Mouse (Mus musculus) liver, embryonic 12.5 days (tissue): ENCODE measurements around the gene Zfp706. TPM values are rescaled to one million over a fixed set of nuclear protein-coding genes. Genes with fewer than 3 reads are reported as not detected.

ENCODE experiments used
- ATAC-seq: fragments of 200-750 bp; cut with Nextera tagmentation; 2 replicates; pipeline ENCODE4 v1.8.0; 2017; ENCODE audit warnings: moderate number of reproducible peaks, mild to moderate bottlenecking, moderate library complexity
- H3K27ac ChIP-seq: fragments of 300-500 bp; sonication (generic); 2 replicates; pipeline ENCODE4 v1.5.1; 2016; ENCODE audit warnings: mild to moderate bottlenecking
- H3K27me3 ChIP-seq: fragments of 300-500 bp; sonication (generic); replicated peaks from 2 replicates; pipeline ENCODE4 v1.6.1; 2016; ENCODE audit warnings: mild to moderate bottlenecking, moderate library complexity
- H3K36me3 ChIP-seq: fragments of 300-500 bp; sonication (generic); 2 replicates; pipeline ENCODE4 v1.6.1; 2016; ENCODE audit warnings: mild to moderate bottlenecking, moderate library complexity
- H3K4me1 ChIP-seq: fragments of 300-500 bp; sonication (generic); 2 replicates; pipeline ENCODE4 v1.6.1; 2016
- H3K4me2 ChIP-seq: fragments of 300-500 bp; sonication (generic); 2 replicates; pipeline ENCODE4 v1.6.1; 2016; ENCODE audit warnings: mild to moderate bottlenecking, moderate library complexity
- H3K4me3 ChIP-seq: fragments of 300-500 bp; sonication (generic); 2 replicates; pipeline ENCODE4 v1.5.1; 2016; ENCODE audit warnings: mild to moderate bottlenecking, moderate library complexity
- H3K9ac ChIP-seq: fragments of 300-500 bp; sonication (generic); 2 replicates; pipeline ENCODE4 v1.6.1; 2016; ENCODE audit warnings: mild to moderate bottlenecking, moderate library complexity
- H3K9me3 ChIP-seq: fragments of 300-500 bp; sonication (generic); replicated peaks from 2 replicates; pipeline ENCODE4 v1.6.1; 2016; ENCODE audit warnings: mild to moderate bottlenecking, moderate library complexity
- WGBS: fragments of 180-500 bp; shearing (Covaris S2); methylation state at CpG from one replicate; pipeline ENCODE4 v1.1.7; 2016; ENCODE audit not compliant: insufficient replicate concordance; 5-methylcytosine and 5-hydroxymethylcytosine counted together
- polyA plus RNA-seq: library from polyadenylated mRNA; unstranded; fragments of >200 nt; fragmentation: Nextera tagmentation; extraction: Ambion mirVana; gene quantifications from 2 replicates; pipeline ENCODE4 v1.2.1, GENCODE M21; 2016

Zfp706 gene
- polyA plus RNA-seq, 1 experiment from 2014 or later: 318 TPM

DNA sequence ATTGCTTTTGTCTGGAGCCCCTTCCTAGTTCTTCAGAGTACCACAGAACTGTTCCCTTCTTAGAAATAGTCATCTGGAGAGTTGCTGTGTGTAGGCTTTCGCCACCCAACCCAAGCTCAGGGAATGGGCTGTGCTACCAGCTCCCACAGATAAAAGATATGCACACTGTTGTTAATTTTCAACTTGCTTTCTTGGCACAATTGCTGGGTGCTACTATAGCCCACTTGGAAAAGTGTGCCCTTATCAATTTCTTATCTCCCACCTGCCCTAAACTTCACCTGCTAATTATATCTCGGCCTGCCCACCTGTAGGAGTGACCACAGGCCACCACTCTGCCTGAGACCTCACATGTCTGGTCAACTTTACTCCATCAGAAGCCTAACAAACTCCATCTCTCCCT lies 26.6 kb upstream of the Zfp706 start:
- Histone ChIP-seq H3K4me1 (0 out of 2 replicates have a peak, but pooled peaks cover 5% of the 10 kb centered on the region), H3K9ac (no peak overlapping the region), H3K4me3 (no peak overlapping the region), H3K4me2 (no peak overlapping the region), H3K27me3 (no peaks in the 10 kb centered on the region), H3K36me3 (no peaks in the 10 kb centered on the region), H3K27ac (no peak overlapping the region), H3K9me3 (no peaks in the 10 kb centered on the region)
- no peak for ATAC-seq
- WGBS: 59% methylated on average over 2 of the region's 2 CpGs

DNA sequence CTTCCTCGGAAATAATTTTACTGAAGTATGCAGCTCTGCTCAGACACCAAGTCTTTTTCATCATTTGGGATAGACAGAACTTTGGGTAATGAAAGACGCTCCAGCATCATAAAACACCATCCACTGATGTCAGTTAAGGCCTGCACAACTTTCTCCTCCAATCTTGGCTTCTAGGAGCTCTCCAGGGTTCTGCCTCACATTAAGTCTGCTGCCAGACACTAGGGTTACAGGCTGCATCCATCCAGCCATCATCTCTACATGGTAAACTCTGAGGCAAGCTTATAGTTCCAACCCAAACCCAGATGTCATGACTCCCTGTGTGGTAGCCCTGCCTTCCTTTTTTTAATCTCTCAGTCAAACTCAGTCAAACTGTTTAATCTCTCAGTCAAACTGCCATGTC lies 25.9 kb upstream of the Zfp706 start:
- Histone ChIP-seq H3K9ac (no peak overlapping the region), H3K27me3 (no peaks in the 10 kb centered on the region), H3K9me3 (no peaks in the 10 kb centered on the region), H3K4me1 (0 out of 2 replicates have a peak, but pooled peaks cover 5% of the 10 kb centered on the region), H3K4me3 (no peak overlapping the region), H3K4me2 (no peak overlapping the region), H3K36me3 (no peaks in the 10 kb centered on the region), H3K27ac (no peak overlapping the region)
- WGBS: 67% methylated on average over 2 of the region's 2 CpGs
- no peak for ATAC-seq

DNA sequence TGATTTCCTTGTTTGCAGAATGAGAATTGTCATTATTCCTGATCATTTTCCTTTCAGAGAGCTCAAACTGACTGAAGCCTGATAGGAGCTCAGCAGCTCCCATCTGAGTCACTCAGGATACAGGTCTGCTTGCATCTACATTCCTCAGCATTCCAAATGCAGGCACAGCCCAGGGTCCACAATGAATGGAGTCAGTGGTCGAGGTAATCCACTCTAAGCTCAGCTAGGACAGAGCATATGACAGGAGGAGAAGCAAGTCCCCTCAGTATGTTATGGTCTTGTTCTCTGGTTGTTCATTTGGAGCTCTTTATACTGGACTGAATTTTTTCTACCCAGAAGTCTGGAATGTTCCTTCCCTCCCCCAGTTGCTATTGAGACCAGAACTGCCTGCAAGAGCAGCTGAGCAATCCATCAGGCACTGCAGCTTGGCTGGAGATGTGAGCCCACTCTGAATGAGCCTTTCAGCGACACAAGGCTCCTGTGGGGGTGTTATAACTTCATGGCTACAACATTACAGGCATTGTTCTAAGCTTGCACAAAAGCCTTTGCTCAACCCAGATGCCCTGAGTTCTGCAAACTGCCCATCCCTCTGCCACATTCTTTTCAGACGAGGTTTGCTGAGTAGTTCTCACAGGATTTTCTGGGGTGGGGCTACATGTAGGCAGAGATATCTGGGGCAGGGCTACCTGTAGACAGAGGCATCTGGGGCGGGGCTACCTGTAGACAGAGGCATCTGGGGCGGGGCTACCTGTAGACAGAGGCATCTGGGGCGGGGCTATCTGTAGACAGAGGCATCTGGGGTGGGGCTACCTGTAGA lies 24.0 kb upstream of the Zfp706 start:
- Histone ChIP-seq H3K4me1 (0 out of 2 replicates have a peak, but pooled peaks cover 5% of the 10 kb centered on the region), H3K36me3 (no peaks in the 10 kb centered on the region), H3K4me2 (no peak overlapping the region), H3K9me3 (no peaks in the 10 kb centered on the region), H3K27ac (no peak overlapping the region), H3K27me3 (no peaks in the 10 kb centered on the region), H3K9ac (no peak overlapping the region), H3K4me3 (no peak overlapping the region)
- 30% methylated on average over 6 of the region's 6 CpGs for WGBS
- no peak for ATAC-seq

DNA sequence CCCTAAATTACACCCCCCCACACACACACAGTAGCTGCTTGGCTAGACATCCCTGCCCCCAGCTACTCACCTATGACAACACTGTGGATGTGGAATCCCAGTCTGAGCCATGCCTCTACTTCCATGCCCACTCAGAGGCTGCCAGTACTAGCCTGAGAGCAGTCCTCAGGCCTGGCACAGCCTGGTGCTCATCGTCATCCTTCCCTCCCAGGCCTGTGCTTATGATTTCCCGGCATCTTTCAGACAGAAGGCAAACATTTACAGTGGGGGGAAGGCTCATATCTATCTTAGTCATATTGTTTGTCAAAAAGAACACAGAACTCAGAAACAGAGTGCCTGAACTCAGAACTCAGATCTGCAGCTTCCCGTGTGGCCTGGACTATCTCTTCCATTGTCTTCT lies 23.4 kb upstream of the Zfp706 start:
- no peaks in the 10 kb centered on the region for H3K4me1 ChIP-seq
- no peak overlapping the region for H3K4me3 ChIP-seq
- 0 out of 2 replicates have a peak overlapping the region, but pooled peaks have one; percentile 12 for H3K27ac ChIP-seq
- H3K9ac ChIP-seq: no peak overlapping the region
- H3K27me3 ChIP-seq: no peaks in the 10 kb centered on the region
- no peaks in the 10 kb centered on the region for H3K9me3 ChIP-seq
- no peak for ATAC-seq
- 67% methylated on average over 3 of the region's 3 CpGs for WGBS
- no peaks in the 10 kb centered on the region for H3K36me3 ChIP-seq
- H3K4me2 ChIP-seq: no peak overlapping the region

DNA sequence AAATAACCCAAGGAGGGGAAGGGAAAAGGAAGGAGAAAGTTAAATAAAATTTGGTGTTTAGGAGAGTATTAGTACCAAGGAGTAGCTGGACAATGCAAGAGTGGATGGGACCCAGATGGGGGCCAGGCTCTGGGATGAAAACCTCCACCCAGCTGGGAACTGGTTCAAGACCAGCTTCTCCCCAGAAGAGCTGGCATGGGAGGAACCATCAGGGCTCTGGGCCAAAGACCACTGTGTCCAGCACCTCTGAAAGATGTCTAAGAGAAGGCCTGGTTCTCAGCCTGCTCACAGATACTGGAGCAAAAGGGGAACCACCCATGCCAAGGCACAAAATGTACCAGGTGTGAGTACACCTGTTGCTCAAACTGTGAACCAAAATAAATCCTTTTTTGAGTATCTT lies 20.4 kb upstream of the Zfp706 start:
- no peaks in the 10 kb centered on the region for H3K9me3 ChIP-seq

DNA sequence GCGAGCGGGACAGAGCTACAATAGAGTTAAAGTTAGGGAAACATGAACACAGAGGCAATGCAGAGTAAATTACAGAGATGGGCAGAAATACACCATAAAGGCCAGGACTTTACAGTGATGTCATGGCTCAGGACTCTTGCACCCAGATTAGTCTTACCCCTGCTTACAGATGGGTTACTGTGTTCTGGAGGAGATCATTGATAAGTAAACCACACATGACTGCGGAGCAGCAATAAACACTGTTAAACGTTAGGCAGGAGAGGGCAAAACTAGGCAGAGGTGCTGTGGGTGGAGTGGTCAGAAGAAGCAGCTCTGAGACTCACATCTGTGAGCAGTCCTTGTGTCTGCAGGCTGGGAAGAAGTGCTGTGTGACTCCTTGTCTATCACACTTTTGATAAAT lies 18.9 kb upstream of the Zfp706 start:
- no peak overlapping the region for H3K4me2 ChIP-seq
- H3K9ac ChIP-seq: no peak overlapping the region
- no peaks in the 10 kb centered on the region for H3K4me1 ChIP-seq
- WGBS: 40% methylated on average over 4 of the region's 4 CpGs
- H3K27ac ChIP-seq: no peak overlapping the region
- no peaks in the 10 kb centered on the region for H3K27me3 ChIP-seq
- H3K9me3 ChIP-seq: no peaks in the 10 kb centered on the region
- no peak for ATAC-seq
- H3K36me3 ChIP-seq: no peaks in the 10 kb centered on the region
- no peak overlapping the region for H3K4me3 ChIP-seq

More for the DNA sequence above, 20.4 kb upstream of the Zfp706 start:
- Histone ChIP-seq H3K36me3 (no peaks in the 10 kb centered on the region), H3K4me3 (no peak overlapping the region), H3K9ac (no peak overlapping the region), H3K27ac (no peak overlapping the region), H3K27me3 (no peaks in the 10 kb centered on the region), H3K4me2 (no peak overlapping the region), H3K4me1 (no peaks in the 10 kb centered on the region)
- ATAC-seq: no peak

DNA sequence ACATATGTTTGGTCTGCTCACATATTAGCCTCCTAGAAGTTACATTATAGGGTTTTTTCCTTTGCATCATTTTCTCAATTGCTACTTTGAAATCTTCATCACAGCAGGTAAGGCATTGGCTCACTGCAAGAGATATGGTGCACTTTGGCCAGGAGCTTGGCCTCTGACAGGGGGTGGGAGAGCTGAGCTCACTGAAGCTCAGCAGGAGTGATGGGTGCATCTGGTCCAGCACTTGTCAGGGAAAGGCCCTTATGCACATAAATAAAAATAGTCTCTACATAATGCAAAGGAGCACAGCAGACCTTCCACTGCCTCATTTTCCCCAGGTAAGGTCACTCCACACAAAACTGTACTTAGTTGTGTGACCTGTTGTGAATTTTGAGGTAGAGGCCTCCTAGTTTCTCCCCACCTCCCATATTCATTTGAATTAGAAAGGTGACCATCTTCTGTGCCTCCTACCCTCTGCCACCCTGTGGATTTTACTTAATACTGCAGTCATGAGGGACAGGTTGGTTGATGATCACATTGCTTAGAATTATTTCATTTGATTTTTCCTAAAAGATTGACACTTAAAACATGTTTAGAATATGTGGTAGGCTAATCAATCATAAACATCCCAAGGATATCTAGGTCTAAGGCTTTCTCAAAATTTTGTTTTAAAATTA lies 13.1 kb upstream of the Zfp706 start:
- Histone ChIP-seq H3K27me3 (no peaks in the 10 kb centered on the region), H3K9ac (no peak overlapping the region), H3K4me1 (no peaks in the 10 kb centered on the region), H3K9me3 (no peaks in the 10 kb centered on the region), H3K27ac (no peak overlapping the region), H3K36me3 (no peaks in the 10 kb centered on the region), H3K4me2 (no peak overlapping the region), H3K4me3 (no peak overlapping the region)
- ATAC-seq: no peak

DNA sequence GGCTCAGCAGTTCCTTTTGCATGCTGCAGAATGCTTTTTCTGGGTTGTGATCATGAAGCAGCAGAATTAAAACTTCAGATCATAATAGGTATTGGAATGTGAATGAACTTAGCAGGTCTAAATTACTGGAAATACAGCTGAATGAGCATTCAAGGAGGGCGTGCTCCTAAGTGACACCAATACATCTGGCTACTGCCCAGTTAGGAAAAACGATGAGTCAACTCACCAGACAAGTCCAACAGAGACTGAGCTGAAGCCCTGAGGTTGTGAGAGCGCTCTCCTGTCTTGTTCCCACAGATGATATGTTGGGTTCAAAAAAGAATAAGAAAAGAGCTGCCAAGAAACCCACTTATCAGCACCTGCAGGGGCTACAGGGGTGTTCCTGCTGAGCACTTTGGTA lies 11.9 kb upstream of the Zfp706 start:
- no peak for ATAC-seq
- 62% methylated on average over 3 of the region's 3 CpGs for WGBS

DNA sequence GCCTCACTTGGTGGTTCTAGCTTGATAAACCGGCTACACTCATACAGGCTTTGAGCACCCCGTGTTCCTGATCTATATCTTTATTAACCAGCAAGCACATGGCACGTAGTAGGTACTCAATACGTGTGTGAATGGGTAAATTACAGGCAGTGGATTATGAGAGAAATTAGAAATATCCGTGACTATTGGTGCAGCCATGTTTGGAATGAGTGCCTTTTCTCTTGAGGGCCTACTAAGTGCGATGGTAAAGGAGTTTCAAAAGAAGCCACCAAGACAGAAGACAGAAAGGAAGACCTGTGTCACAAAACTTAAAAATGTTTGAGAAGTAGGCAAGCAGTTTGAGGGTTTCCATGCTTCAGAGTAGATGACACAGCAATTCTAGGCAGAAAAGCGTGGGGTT lies 4.3 kb upstream of the Zfp706 start:
- Histone ChIP-seq H3K36me3 (no peaks in the 10 kb centered on the region), H3K9me3 (no peaks in the 10 kb centered on the region), H3K4me2 (no peak overlapping the region), H3K27me3 (no peaks in the 10 kb centered on the region), H3K4me1 (peaks cover 7% of the 10 kb centered on the region), H3K9ac (no peak overlapping the region), H3K27ac (no peak overlapping the region), H3K4me3 (no peak overlapping the region)
- ATAC-seq: no peak
- WGBS: 64% methylated on average over 7 of the region's 7 CpGs

More for the DNA sequence above, 11.9 kb upstream of the Zfp706 start:
- no peak overlapping the region for H3K4me3 ChIP-seq
- H3K9ac ChIP-seq: no peak overlapping the region
- H3K27ac ChIP-seq: no peak overlapping the region
- H3K36me3 ChIP-seq: no peaks in the 10 kb centered on the region
- no peaks in the 10 kb centered on the region for H3K4me1 ChIP-seq
- no peak overlapping the region for H3K4me2 ChIP-seq
- no peaks in the 10 kb centered on the region for H3K9me3 ChIP-seq
- no peaks in the 10 kb centered on the region for H3K27me3 ChIP-seq

DNA sequence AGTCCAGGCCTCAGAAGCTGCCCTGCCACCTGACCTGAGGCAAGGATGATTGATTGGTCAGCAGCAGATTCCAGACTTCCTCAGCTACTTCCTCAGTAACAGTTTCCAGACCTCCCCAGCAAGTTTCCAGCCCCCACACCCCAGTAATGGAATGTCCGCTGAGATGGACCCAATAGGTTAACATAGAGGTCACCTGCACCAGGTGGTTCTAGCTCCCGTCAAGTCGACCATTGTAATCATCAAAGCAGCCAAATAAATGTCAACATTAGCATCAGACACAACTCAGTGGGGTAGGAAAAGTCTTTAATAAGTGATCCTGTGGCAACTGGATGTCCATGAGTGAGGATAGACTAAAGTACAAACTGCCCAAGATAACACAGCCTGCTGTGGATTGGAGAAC lies 3.7 kb upstream of the Zfp706 start:
- H3K9me3 ChIP-seq: no peaks in the 10 kb centered on the region
- no peaks in the 10 kb centered on the region for H3K36me3 ChIP-seq

DNA sequence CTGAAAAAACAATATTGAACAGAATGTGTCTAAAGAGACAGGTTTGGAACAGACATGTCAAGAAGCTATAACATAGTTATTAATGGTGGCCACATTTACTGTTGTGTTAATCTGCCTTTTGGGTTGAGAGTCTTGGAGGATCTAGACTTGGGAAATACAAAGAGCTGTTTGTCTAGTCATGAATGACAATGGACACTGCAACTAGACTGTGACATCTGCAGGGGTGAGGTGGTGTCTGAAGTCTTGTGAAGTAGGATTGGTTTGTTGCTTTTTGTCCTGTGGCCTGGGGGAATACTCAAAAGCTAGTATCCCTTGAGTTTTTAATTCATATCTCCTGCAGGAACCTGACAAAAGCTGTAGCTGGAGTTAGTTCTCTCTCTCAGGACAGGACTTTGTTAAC lies 973 bp upstream of the Zfp706 start:
- H3K9ac ChIP-seq: no peak overlapping the region
- no peaks in the 10 kb centered on the region for H3K9me3 ChIP-seq
- H3K4me3 ChIP-seq: no peak overlapping the region
- H3K36me3 ChIP-seq: peaks cover 14% of the 10 kb centered on the region
- H3K27me3 ChIP-seq: no peaks in the 10 kb centered on the region
- H3K4me2 ChIP-seq: peak overlapping the region; percentile 82; the same call in 1 of the 2 replicates
- no peak for ATAC-seq
- peaks cover 33% of the 10 kb centered on the region for H3K4me1 ChIP-seq
- H3K27ac ChIP-seq: no peak overlapping the region

More for the DNA sequence above, 3.7 kb upstream of the Zfp706 start:
- WGBS: 58% methylated on average over 3 of the region's 3 CpGs
- peaks cover 7% of the 10 kb centered on the region for H3K4me1 ChIP-seq
- no peak overlapping the region for H3K9ac ChIP-seq
- no peak overlapping the region for H3K4me3 ChIP-seq
- no peaks in the 10 kb centered on the region for H3K27me3 ChIP-seq
- no peak overlapping the region for H3K27ac ChIP-seq
- no peak overlapping the region for H3K4me2 ChIP-seq
- ATAC-seq: no peak

DNA sequence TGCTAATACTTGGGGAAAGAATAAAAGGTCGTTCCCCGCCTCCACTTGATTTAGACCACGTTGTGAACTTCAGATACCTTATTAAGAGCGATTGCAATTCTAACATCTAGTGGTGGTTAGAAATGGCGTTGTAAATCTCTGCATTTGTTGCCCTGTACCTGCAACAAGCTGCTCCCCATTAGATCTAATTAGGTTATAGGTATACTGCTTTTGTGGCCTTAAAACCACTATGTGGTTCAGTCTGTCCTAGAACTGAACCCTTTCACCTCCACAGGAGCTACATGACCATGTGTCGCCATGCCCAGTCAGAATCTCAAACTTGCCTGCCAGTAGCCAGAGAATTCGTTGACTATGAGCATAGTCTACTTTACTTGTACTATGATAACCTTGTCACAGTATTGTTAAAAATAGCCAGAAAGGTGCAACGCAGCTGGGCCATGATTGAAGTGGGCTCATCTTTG lies 416 bp upstream of the Zfp706 start:
- Histone ChIP-seq H3K4me2 (peak overlapping the region; percentile 82), H3K9me3 (no peaks in the 10 kb centered on the region), H3K4me3 (peak overlapping the region; percentile 82), H3K36me3 (peaks cover 20% of the 10 kb centered on the region), H3K9ac (peak overlapping the region; percentile 97), H3K27me3 (no peaks in the 10 kb centered on the region), H3K27ac (peak overlapping the region; percentile 85), H3K4me1 (peaks cover 33% of the 10 kb centered on the region)
- ATAC-seq: no peak
- WGBS: 28% methylated on average over 8 of the region's 8 CpGs
